Mouse (Mus musculus): ENCODE data around the gene Ccdc92b. TPM values are rescaled to one million over a fixed set of nuclear protein-coding genes. Genes with fewer than 3 reads are reported as not detected.

The Ccdc92b gene
- polyA plus RNA-seq, 1 experiment from 2014 or later: 0.74 TPM

GRCm38 (mm10) chr11:74664279-74664678 is 44.9 kb downstream of the Ccdc92b start:
- Histone ChIP-seq H3K4me3 (ENCODE audit: low read depth, low read length) (no peak overlapping the region), H3K4me2 (ENCODE audit: low read depth, low read length) (no peak overlapping the region), H3K9me3 (replicated peaks; ENCODE audit: control insufficient read depth, low read length) (no peaks in the 10 kb centered on the region), H3K4me1 (ENCODE audit: control insufficient read depth, insufficient read depth, low read length) (no peaks in the 10 kb centered on the region), H3K9ac (replicated peaks; ENCODE audit: low read length) (no peak overlapping the region), H3K27ac (replicated peaks; ENCODE audit: low read depth, low read length) (no peak overlapping the region), H3K36me3 (replicated peaks; ENCODE audit: control insufficient read depth, insufficient read depth, low read depth, low read length) (peaks cover 14% of the 10 kb centered on the region), H3K27me3 (ENCODE audit: control insufficient read depth, insufficient read depth, low read length) (no peaks in the 10 kb centered on the region)
- 88% methylated on average over 3 of the region's 3 CpGs for WGBS
- DNase-seq (ENCODE audit: low spot score): no peak
- ATAC-seq (replicated peaks; ENCODE audit: insufficient number of reproducible peaks, low FRiP score, low TSS enrichment, low read depth): no peak

GRCm38 (mm10) chr11:74664906-74665305 is 45.5 kb downstream of the Ccdc92b start:
- Histone ChIP-seq H3K36me3 (replicated peaks; ENCODE audit: control insufficient read depth, insufficient read depth, low read depth, low read length) (peaks cover 13% of the 10 kb centered on the region), H3K4me2 (ENCODE audit: low read depth, low read length) (no peak overlapping the region), H3K27me3 (ENCODE audit: control insufficient read depth, insufficient read depth, low read length) (no peaks in the 10 kb centered on the region), H3K9me3 (replicated peaks; ENCODE audit: control insufficient read depth, low read length) (no peaks in the 10 kb centered on the region), H3K9ac (replicated peaks; ENCODE audit: low read length) (no peak overlapping the region), H3K4me3 (ENCODE audit: low read depth, low read length) (no peak overlapping the region), H3K27ac (replicated peaks; ENCODE audit: low read depth, low read length) (no peak overlapping the region), H3K4me1 (ENCODE audit: control insufficient read depth, insufficient read depth, low read length) (no peaks in the 10 kb centered on the region)
- DNase-seq (ENCODE audit: low spot score) (no peak), ATAC-seq (replicated peaks; ENCODE audit: insufficient number of reproducible peaks, low FRiP score, low TSS enrichment, low read depth) (no peak)
- WGBS: 91% methylated on average over 8 of the region's 8 CpGs

- Histone ChIP-seq H3K27me3 (ENCODE audit: control insufficient read depth, insufficient read depth, low read length) (no peaks in the 10 kb centered on the region), H3K27ac (replicated peaks; ENCODE audit: low read depth, low read length) (no peak overlapping the region), H3K4me2 (ENCODE audit: low read depth, low read length) (no peak overlapping the region), H3K36me3 (replicated peaks; ENCODE audit: control insufficient read depth, insufficient read depth, low read depth, low read length) (peaks cover 4% of the 10 kb centered on the region), H3K4me3 (ENCODE audit: low read depth, low read length) (no peak overlapping the region), H3K9ac (replicated peaks; ENCODE audit: low read length) (no peak overlapping the region), H3K9me3 (replicated peaks; ENCODE audit: control insufficient read depth, low read length) (no peaks in the 10 kb centered on the region), H3K4me1 (ENCODE audit: control insufficient read depth, insufficient read depth, low read length) (no peaks in the 10 kb centered on the region)
- DNase-seq (ENCODE audit: low spot score): no peak
- 94% methylated on average over 17 of the region's 17 CpGs for WGBS
- no peak for ATAC-seq (replicated peaks; ENCODE audit: insufficient number of reproducible peaks, low FRiP score, low TSS enrichment, low read depth)
These were observed 46.4 kb downstream of the Ccdc92b start for GRCm38 (mm10) chr11:74665631-74666283.

- ATAC-seq (replicated peaks; ENCODE audit: insufficient number of reproducible peaks, low FRiP score, low TSS enrichment, low read depth) (no peak), DNase-seq (ENCODE audit: low spot score) (no peak)
- Histone ChIP-seq H3K9ac (replicated peaks; ENCODE audit: low read length) (no peak overlapping the region), H3K4me3 (ENCODE audit: low read depth, low read length) (no peak overlapping the region), H3K27ac (replicated peaks; ENCODE audit: low read depth, low read length) (no peak overlapping the region), H3K27me3 (ENCODE audit: control insufficient read depth, insufficient read depth, low read length) (no peaks in the 10 kb centered on the region), H3K4me1 (ENCODE audit: control insufficient read depth, insufficient read depth, low read length) (no peaks in the 10 kb centered on the region), H3K4me2 (ENCODE audit: low read depth, low read length) (no peak overlapping the region), H3K36me3 (replicated peaks; ENCODE audit: control insufficient read depth, insufficient read depth, low read depth, low read length) (peaks cover 4% of the 10 kb centered on the region), H3K9me3 (replicated peaks; ENCODE audit: control insufficient read depth, low read length) (no peaks in the 10 kb centered on the region)
- 91% methylated on average over 5 of the region's 5 CpGs for WGBS
These were observed 46.9 kb downstream of the Ccdc92b start for GRCm38 (mm10) chr11:74666284-74666652.

- DNase-seq (ENCODE audit: low spot score) (no peak), ATAC-seq (replicated peaks; ENCODE audit: insufficient number of reproducible peaks, low FRiP score, low TSS enrichment, low read depth) (no peak)
- Histone ChIP-seq H3K4me3 (ENCODE audit: low read depth, low read length) (no peak overlapping the region), H3K36me3 (replicated peaks; ENCODE audit: control insufficient read depth, insufficient read depth, low read depth, low read length) (peaks cover 4% of the 10 kb centered on the region), H3K4me2 (ENCODE audit: low read depth, low read length) (no peak overlapping the region), H3K4me1 (ENCODE audit: control insufficient read depth, insufficient read depth, low read length) (no peaks in the 10 kb centered on the region), H3K27ac (replicated peaks; ENCODE audit: low read depth, low read length) (no peak overlapping the region), H3K9ac (replicated peaks; ENCODE audit: low read length) (no peak overlapping the region), H3K9me3 (replicated peaks; ENCODE audit: control insufficient read depth, low read length) (no peaks in the 10 kb centered on the region), H3K27me3 (ENCODE audit: control insufficient read depth, insufficient read depth, low read length) (no peaks in the 10 kb centered on the region)
- WGBS: 89% methylated on average over 14 of the region's 14 CpGs
These were observed 47.6 kb downstream of the Ccdc92b start for GRCm38 (mm10) chr11:74666776-74667581.

- Histone ChIP-seq H3K36me3 (replicated peaks; ENCODE audit: control insufficient read depth, insufficient read depth, low read depth, low read length) (peaks cover 4% of the 10 kb centered on the region), H3K4me1 (ENCODE audit: control insufficient read depth, insufficient read depth, low read length) (no peaks in the 10 kb centered on the region), H3K27me3 (ENCODE audit: control insufficient read depth, insufficient read depth, low read length) (no peaks in the 10 kb centered on the region), H3K4me3 (ENCODE audit: low read depth, low read length) (no peak overlapping the region), H3K4me2 (ENCODE audit: low read depth, low read length) (no peak overlapping the region), H3K9me3 (replicated peaks; ENCODE audit: control insufficient read depth, low read length) (no peaks in the 10 kb centered on the region), H3K27ac (replicated peaks; ENCODE audit: low read depth, low read length) (no peak overlapping the region), H3K9ac (replicated peaks; ENCODE audit: low read length) (no peak overlapping the region)
- ATAC-seq (replicated peaks; ENCODE audit: insufficient number of reproducible peaks, low FRiP score, low TSS enrichment, low read depth) (no peak), DNase-seq (ENCODE audit: low spot score) (no peak)
- 95% methylated on average over 13 of the region's 13 CpGs for WGBS
These were observed 48.2 kb downstream of the Ccdc92b start for GRCm38 (mm10) chr11:74667582-74668010.

GRCm38 (mm10) chr11:74668466-74668865 is 49.1 kb downstream of the Ccdc92b start:
- ATAC-seq (replicated peaks; ENCODE audit: insufficient number of reproducible peaks, low FRiP score, low TSS enrichment, low read depth): no peak
- no peaks in the 10 kb centered on the region for H3K9me3 ChIP-seq (replicated peaks; ENCODE audit: control insufficient read depth, low read length)

GRCm38 (mm10) chr11:74668971-74669370 is 49.6 kb downstream of the Ccdc92b start:
- DNase-seq (ENCODE audit: low spot score) (no peak), ATAC-seq (replicated peaks; ENCODE audit: insufficient number of reproducible peaks, low FRiP score, low TSS enrichment, low read depth) (no peak)
- WGBS: 85% methylated on average over 2 of the region's 2 CpGs
- no peaks in the 10 kb centered on the region for H3K27me3 ChIP-seq (ENCODE audit: control insufficient read depth, insufficient read depth, low read length)
- H3K36me3 ChIP-seq (replicated peaks; ENCODE audit: control insufficient read depth, insufficient read depth, low read depth, low read length): peaks cover 4% of the 10 kb centered on the region
- no peaks in the 10 kb centered on the region for H3K4me1 ChIP-seq (ENCODE audit: control insufficient read depth, insufficient read depth, low read length)
- H3K4me2 ChIP-seq (ENCODE audit: low read depth, low read length): no peak overlapping the region
- no peak overlapping the region for H3K4me3 ChIP-seq (ENCODE audit: low read depth, low read length)
- no peaks in the 10 kb centered on the region for H3K9me3 ChIP-seq (replicated peaks; ENCODE audit: control insufficient read depth, low read length)
- no peak overlapping the region for H3K27ac ChIP-seq (replicated peaks; ENCODE audit: low read depth, low read length)
- H3K9ac ChIP-seq (replicated peaks; ENCODE audit: low read length): no peak overlapping the region

More at GRCm38 (mm10) chr11:74668466-74668865, 49.1 kb downstream of the Ccdc92b start:
- no peaks in the 10 kb centered on the region for H3K27me3 ChIP-seq (ENCODE audit: control insufficient read depth, insufficient read depth, low read length)
- no peak for DNase-seq (ENCODE audit: low spot score)
- H3K4me2 ChIP-seq (ENCODE audit: low read depth, low read length): no peak overlapping the region
- WGBS: 87% methylated on average over 5 of the region's 5 CpGs
- no peaks in the 10 kb centered on the region for H3K4me1 ChIP-seq (ENCODE audit: control insufficient read depth, insufficient read depth, low read length)
- H3K36me3 ChIP-seq (replicated peaks; ENCODE audit: control insufficient read depth, insufficient read depth, low read depth, low read length): peaks cover 4% of the 10 kb centered on the region
- no peak overlapping the region for H3K4me3 ChIP-seq (ENCODE audit: low read depth, low read length)
- no peak overlapping the region for H3K9ac ChIP-seq (replicated peaks; ENCODE audit: low read length)
- no peak overlapping the region for H3K27ac ChIP-seq (replicated peaks; ENCODE audit: low read depth, low read length)

Measured in embryonic facial prominence, embryonic 11.5 days (tissue).